Mouse (Mus musculus) brain, embryonic 18.5 days (tissue): ENCODE data around the gene Tmprss6.

Experiments used
- DNase-seq: peaks from one replicate; pipeline ENCODE4 v3.0.0-alpha.2; 2012; ENCODE audit warnings: low read depth, low spot score

The Tmprss6 gene

GRCm38 (mm10) chr15:78420395-78420794 is 48.0 kb downstream of the Tmprss6 start:
- no peak for DNase-seq

DNA sequence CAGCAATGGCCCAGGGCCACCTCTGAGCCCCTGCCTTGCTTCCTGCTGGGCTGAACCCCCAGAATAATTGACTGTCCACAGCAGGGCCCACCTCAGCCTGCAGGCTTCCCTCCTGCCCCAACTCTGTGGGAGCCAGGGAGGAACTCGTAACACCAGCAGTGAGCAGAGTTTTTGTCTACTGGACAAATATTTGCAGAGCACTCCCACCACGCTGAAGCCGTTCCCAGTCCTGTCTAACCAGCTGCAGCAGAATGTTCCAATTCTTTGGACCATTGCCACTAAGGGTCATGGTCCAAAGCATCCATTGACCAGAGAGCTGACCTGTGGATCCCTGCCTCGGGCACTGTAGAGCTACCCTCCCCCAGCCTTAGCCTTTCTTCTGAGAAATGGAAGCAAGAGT is 51.5 kb downstream of the Tmprss6 start:
- DNase-seq, result no peak

GRCm38 (mm10) chr15:78414157-78414556 is 54.3 kb downstream of the Tmprss6 start:
- no peak for DNase-seq

DNA sequence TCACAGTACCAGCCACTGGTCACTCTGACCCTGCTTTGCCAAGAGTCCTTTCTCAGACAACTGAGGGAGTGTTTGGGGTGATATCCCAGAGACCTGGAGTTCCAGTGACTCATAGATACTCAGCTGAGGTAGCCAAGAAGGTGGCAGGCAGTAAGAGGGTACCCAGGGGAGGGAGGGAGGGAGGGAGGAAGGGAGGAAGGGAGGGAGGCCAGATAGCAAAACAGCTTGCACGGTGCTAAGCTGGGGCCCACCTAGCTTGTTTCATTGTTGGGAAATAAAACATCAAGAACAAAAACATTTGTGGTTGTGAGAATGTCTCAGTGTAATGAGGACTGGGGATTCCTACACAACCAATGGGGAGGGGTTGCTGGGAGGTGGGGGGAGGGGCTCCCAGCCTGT is 54.7 kb downstream of the Tmprss6 start:
- DNase-seq, result no peak

- no peak for DNase-seq
Observed at GRCm38 (mm10) chr15:78413083-78413718, 55.2 kb downstream of the Tmprss6 start.

GRCm38 (mm10) chr15:78409570-78410052 is 58.8 kb downstream of the Tmprss6 start:
- DNase-seq, result no peak

GRCm38 (mm10) chr15:78406293-78406934 is 62.0 kb downstream of the Tmprss6 start, which contains the start of gene Mpst:
Mpst (plus strand) TSS chr15:78406416.
- no peak for DNase-seq

DNA sequence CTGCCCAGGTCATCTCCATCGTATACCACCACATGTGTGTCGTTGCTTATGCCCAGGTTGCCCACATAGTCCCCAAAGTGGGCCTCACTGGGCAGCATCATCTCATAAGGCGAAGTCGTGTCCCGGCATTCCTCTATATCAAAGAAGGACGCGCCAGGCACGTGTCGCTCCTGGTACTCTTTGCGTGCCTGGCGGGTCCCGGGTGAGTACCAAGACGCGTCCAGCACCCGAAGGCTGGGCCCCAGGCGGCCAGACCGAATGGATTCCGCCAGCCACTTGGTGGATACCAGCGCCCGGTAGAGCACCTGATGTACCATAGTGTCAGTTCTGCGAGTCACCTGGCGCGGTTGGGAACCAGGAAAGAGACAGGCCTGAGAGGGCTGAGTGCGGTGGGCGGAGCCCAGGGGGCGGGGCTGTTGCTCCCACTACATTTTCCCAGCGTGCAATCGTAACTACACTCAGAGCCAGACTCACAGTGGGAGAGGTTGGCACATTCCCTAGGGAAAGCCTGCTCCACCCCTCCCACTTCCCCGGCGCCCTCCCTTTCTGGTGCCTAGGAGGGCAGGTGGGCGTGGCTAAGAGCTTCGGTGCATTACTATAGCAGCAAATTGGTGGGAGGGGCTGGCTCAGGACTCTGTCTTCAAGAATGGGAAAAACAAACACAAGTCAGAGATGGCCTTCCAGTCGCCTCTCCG is 62.8 kb downstream of the Tmprss6 start, which contains the start of gene Tst:
Gene Tst (minus strand): TSS at position 391 of the 695 bp plus-strand sequence.
- DNase-seq, result peak; percentile 82

DNA sequence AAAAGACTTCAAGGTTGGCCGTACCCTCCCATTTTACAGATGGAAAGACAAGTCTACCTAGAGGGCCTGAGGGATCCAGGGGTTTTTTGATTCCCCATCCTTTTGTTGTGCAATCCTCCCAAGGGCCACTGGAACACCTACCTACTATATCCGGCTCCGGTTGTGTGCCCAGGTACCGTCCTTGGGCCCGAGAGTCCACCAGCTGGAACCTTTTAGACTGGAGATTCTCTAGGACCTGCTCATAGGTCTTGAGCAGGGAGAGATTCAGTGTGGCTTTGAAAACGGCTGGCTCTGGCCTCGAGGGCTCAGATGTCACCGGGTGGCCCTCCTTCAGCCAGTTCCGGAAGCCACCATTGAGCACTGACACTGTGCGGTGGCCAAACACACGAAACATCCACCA is 63.3 kb downstream of the Tmprss6 start:
- DNase-seq, result no peak

GRCm38 (mm10) chr15:78403896-78404295 is 64.5 kb downstream of the Tmprss6 start:
- no peak for DNase-seq

- DNase-seq, result no peak
Observed at GRCm38 (mm10) chr15:78403301-78403741, 65.1 kb downstream of the Tmprss6 start.

GRCm38 (mm10) chr15:78402423-78402822 is 66.0 kb downstream of the Tmprss6 start:
- DNase-seq, result no peak

GRCm38 (mm10) chr15:78401921-78402320 is 66.5 kb downstream of the Tmprss6 start:
- DNase-seq, result no peak

DNA sequence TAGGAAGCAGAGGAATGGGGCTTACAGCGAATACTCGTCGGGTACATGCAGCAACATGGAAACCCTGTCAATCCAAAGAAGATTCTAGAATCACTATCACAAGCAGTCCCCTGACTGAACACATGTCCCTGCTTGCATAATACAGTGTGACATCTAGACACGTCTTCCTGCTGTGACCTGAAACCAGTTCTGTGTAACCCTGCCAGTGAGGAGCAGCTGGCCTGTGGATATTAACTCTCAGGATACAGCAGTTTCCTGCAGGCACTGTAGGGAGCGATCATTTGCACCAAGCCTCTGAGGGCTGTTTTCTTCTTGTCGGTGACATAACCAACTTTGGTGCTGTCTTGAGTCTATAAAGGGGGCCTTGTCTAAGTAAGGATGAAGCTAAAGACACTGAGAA is 67.1 kb downstream of the Tmprss6 start:
- DNase-seq, result no peak

- no peak for DNase-seq
Observed at GRCm38 (mm10) chr15:78395478-78395962, 72.9 kb downstream of the Tmprss6 start, which contains the start of gene Tex33. Tex33 (minus strand) TSS chr15:78395912.

GRCm38 (mm10) chr15:78390855-78391254 is 77.6 kb downstream of the Tmprss6 start:
- DNase-seq, result no peak
